Mouse (Mus musculus) midbrain, embryonic 16.5 days (tissue): ENCODE results near the gene P4ha3. TPM values are rescaled to one million over a fixed set of nuclear protein-coding genes. Genes with fewer than 3 reads are reported as not detected.

Source experiments
- ATAC-seq: fragments of 200-750 bp; cut with Nextera tagmentation; 2 replicates; pipeline ENCODE4 v1.8.0; 2017; ENCODE audit warnings: moderate TSS enrichment
- H3K27ac ChIP-seq: fragments of 300-500 bp; sonication (generic); 2 replicates; pipeline ENCODE4 v1.5.1; 2014; ENCODE audit warnings: mild to moderate bottlenecking, low read length, mixed read lengths
- H3K27me3 ChIP-seq: fragments of 300-500 bp; sonication (generic); 2 replicates; pipeline ENCODE4 v1.6.1; 2014; ENCODE audit warnings: low read depth, low read length, mixed read lengths; ENCODE audit not compliant: control insufficient read depth, insufficient read depth
- H3K36me3 ChIP-seq: fragments of 300-500 bp; sonication (generic); 2 replicates; pipeline ENCODE4 v1.6.1; 2014; ENCODE audit warnings: mild to moderate bottlenecking, low read length, moderate library complexity, mixed read lengths; ENCODE audit not compliant: control insufficient read depth, insufficient read depth
- H3K4me1 ChIP-seq: fragments of 300-500 bp; sonication (generic); 2 replicates; pipeline ENCODE4 v1.6.1; 2014; ENCODE audit warnings: mild to moderate bottlenecking, low read length, mixed read lengths; ENCODE audit not compliant: control insufficient read depth, insufficient read depth
- H3K4me2 ChIP-seq: fragments of 300-500 bp; sonication (generic); 2 replicates; pipeline ENCODE4 v1.6.1; 2014; ENCODE audit warnings: mild to moderate bottlenecking, low read length, mixed read lengths
- H3K4me3 ChIP-seq: fragments of 300-500 bp; sonication (generic); 2 replicates; pipeline ENCODE4 v1.5.1; 2014; ENCODE audit warnings: low read depth, mild to moderate bottlenecking, low read length, moderate library complexity, mixed read lengths
- H3K9ac ChIP-seq: fragments of 300-500 bp; sonication (generic); 2 replicates; pipeline ENCODE4 v1.6.1; 2014; ENCODE audit warnings: low read depth, low read length, mixed read lengths
- H3K9me3 ChIP-seq: fragments of 300-500 bp; sonication (generic); replicated peaks from 2 replicates; pipeline ENCODE4 v1.6.1; 2014; ENCODE audit warnings: mild to moderate bottlenecking, low read length, mixed read lengths; ENCODE audit not compliant: control insufficient read depth, poor library complexity, severe bottlenecking
- WGBS: fragments of 180-500 bp; shearing (Covaris S2); extraction: QIAGEN DNeasy Blood & Tissue Kit; methylation state at CpG from one replicate; pipeline ENCODE4 v1.1.7; 2014; 5-methylcytosine and 5-hydroxymethylcytosine counted together
- polyA plus RNA-seq: library from polyadenylated mRNA; unstranded; fragments of >200 nt; fragmentation: Nextera tagmentation; extraction: Ambion mirVana; gene quantifications from 2 replicates; pipeline ENCODE4 v1.2.1, GENCODE M21; 2015

Gene P4ha3
- polyA plus RNA-seq, 1 experiment from 2014 or later = 6.9 TPM

GRCm38 (mm10) chr7:100295745-100296144 is 10.4 kb downstream of the P4ha3 start:
- H3K36me3 ChIP-seq = no peaks in the 10 kb centered on the region
- 84% methylated on average over 2 of the region's 2 CpGs for WGBS
- no peaks in the 10 kb centered on the region for H3K27me3 ChIP-seq
- H3K27ac ChIP-seq = no peak overlapping the region
- no peak overlapping the region for H3K4me3 ChIP-seq
- H3K9ac ChIP-seq = no peak overlapping the region
- H3K4me1 ChIP-seq = no peaks in the 10 kb centered on the region; the same call in 1 of the 2 replicates
- ATAC-seq = no peak
- no peak overlapping the region for H3K4me2 ChIP-seq
- H3K9me3 ChIP-seq = no peaks in the 10 kb centered on the region

GRCm38 (mm10) chr7:100296699-100297098 is 11.4 kb downstream of the P4ha3 start:
- Histone ChIP-seq H3K4me3 (no peak overlapping the region), H3K27ac (no peak overlapping the region), H3K36me3 (no peaks in the 10 kb centered on the region), H3K9ac (no peak overlapping the region), H3K4me2 (no peak overlapping the region), H3K4me1 (no peaks in the 10 kb centered on the region; the same call in 1 of the 2 replicates), H3K9me3 (no peaks in the 10 kb centered on the region), H3K27me3 (no peaks in the 10 kb centered on the region)
- 80% methylated on average over 6 of the region's 6 CpGs for whole genome bisulfite sequencing
- ATAC-seq = no peak

GRCm38 (mm10) chr7:100298861-100299510 is 13.7 kb downstream of the P4ha3 start:
- Histone ChIP-seq H3K27ac (no peak overlapping the region), H3K4me2 (no peak overlapping the region), H3K27me3 (no peaks in the 10 kb centered on the region), H3K9me3 (no peaks in the 10 kb centered on the region), H3K9ac (no peak overlapping the region), H3K36me3 (no peaks in the 10 kb centered on the region), H3K4me3 (no peak overlapping the region), H3K4me1 (no peaks in the 10 kb centered on the region; the same call in 1 of the 2 replicates)
- WGBS = 68% methylated on average over 14 of the region's 14 CpGs
- ATAC-seq = no peak

GRCm38 (mm10) chr7:100301390-100301789 is 16.1 kb downstream of the P4ha3 start:
- H3K9me3 ChIP-seq = no peaks in the 10 kb centered on the region
- H3K36me3 ChIP-seq = no peaks in the 10 kb centered on the region
- H3K4me2 ChIP-seq = no peak overlapping the region
- H3K9ac ChIP-seq = no peak overlapping the region
- no peak for ATAC-seq
- no peak overlapping the region for H3K4me3 ChIP-seq
- H3K27me3 ChIP-seq = no peaks in the 10 kb centered on the region
- no peaks in the 10 kb centered on the region; the same call in 1 of the 2 replicates for H3K4me1 ChIP-seq
- 66% methylated on average over 3 of the region's 3 CpGs for WGBS
- H3K27ac ChIP-seq = no peak overlapping the region

GRCm38 (mm10) chr7:100302316-100302715 is 17.0 kb downstream of the P4ha3 start:
- H3K4me2 ChIP-seq = no peak overlapping the region
- no peak overlapping the region for H3K9ac ChIP-seq
- ATAC-seq = no peak
- no peaks in the 10 kb centered on the region for H3K9me3 ChIP-seq
- H3K27ac ChIP-seq = 0 out of 2 replicates have a peak overlapping the region, but pooled peaks have one; percentile 2
- H3K4me1 ChIP-seq = peaks cover 2% of the 10 kb centered on the region
- no peaks in the 10 kb centered on the region for H3K27me3 ChIP-seq
- H3K36me3 ChIP-seq = no peaks in the 10 kb centered on the region
- no peak overlapping the region for H3K4me3 ChIP-seq
- WGBS = 74% methylated on average over 4 of the region's 4 CpGs

- H3K4me3 ChIP-seq = no peak overlapping the region
- no peaks in the 10 kb centered on the region for H3K36me3 ChIP-seq
- H3K9ac ChIP-seq = no peak overlapping the region
- no peak overlapping the region for H3K27ac ChIP-seq
- ATAC-seq = no peak
- WGBS = 93% methylated on average over 9 of the region's 9 CpGs
- H3K4me2 ChIP-seq = no peak overlapping the region
- H3K9me3 ChIP-seq = no peaks in the 10 kb centered on the region
- H3K27me3 ChIP-seq = no peaks in the 10 kb centered on the region
- H3K4me1 ChIP-seq = peaks cover 35% of the 10 kb centered on the region
These were observed 20.6 kb downstream of the P4ha3 start for GRCm38 (mm10) chr7:100305894-100306293.

GRCm38 (mm10) chr7:100307872-100308653 is 22.7 kb downstream of the P4ha3 start:
- ATAC-seq = peak; percentile 93
- Histone ChIP-seq H3K27me3 (no peaks in the 10 kb centered on the region), H3K4me3 (no peak overlapping the region), H3K4me2 (peak overlapping the region; percentile 22; the same call in 1 of the 2 replicates), H3K36me3 (no peaks in the 10 kb centered on the region), H3K4me1 (peaks cover 40% of the 10 kb centered on the region), H3K9ac (no peak overlapping the region), H3K27ac (peak overlapping the region; percentile 89), H3K9me3 (no peaks in the 10 kb centered on the region)
- 53% methylated on average over 6 of the region's 6 CpGs for WGBS

- Histone ChIP-seq H3K27ac (peak overlapping the region; percentile 83), H3K4me2 (no peak overlapping the region), H3K9ac (no peak overlapping the region), H3K4me1 (peaks cover 40% of the 10 kb centered on the region), H3K9me3 (no peaks in the 10 kb centered on the region), H3K27me3 (no peaks in the 10 kb centered on the region), H3K4me3 (no peak overlapping the region), H3K36me3 (no peaks in the 10 kb centered on the region)
- no peak; the same call in 1 of the 2 replicates for ATAC-seq
- WGBS = 28% methylated on average over 1 of the region's 1 CpGs
These were observed 23.9 kb downstream of the P4ha3 start for GRCm38 (mm10) chr7:100309216-100309615.

- Histone ChIP-seq H3K27ac (peak overlapping the region; percentile 77), H3K36me3 (no peaks in the 10 kb centered on the region), H3K9ac (peak overlapping the region; percentile 15; the same call in 1 of the 2 replicates), H3K4me1 (peaks cover 40% of the 10 kb centered on the region), H3K4me3 (no peak overlapping the region), H3K9me3 (no peaks in the 10 kb centered on the region), H3K27me3 (no peaks in the 10 kb centered on the region), H3K4me2 (no peak overlapping the region)
- WGBS = 25% methylated on average over 6 of the region's 6 CpGs
- no peak for ATAC-seq
These were observed 24.4 kb downstream of the P4ha3 start for GRCm38 (mm10) chr7:100309679-100310078.
